Comparison of ENCODE assay signal across 15 mouse cellular contexts in the genomic region with DNA sequence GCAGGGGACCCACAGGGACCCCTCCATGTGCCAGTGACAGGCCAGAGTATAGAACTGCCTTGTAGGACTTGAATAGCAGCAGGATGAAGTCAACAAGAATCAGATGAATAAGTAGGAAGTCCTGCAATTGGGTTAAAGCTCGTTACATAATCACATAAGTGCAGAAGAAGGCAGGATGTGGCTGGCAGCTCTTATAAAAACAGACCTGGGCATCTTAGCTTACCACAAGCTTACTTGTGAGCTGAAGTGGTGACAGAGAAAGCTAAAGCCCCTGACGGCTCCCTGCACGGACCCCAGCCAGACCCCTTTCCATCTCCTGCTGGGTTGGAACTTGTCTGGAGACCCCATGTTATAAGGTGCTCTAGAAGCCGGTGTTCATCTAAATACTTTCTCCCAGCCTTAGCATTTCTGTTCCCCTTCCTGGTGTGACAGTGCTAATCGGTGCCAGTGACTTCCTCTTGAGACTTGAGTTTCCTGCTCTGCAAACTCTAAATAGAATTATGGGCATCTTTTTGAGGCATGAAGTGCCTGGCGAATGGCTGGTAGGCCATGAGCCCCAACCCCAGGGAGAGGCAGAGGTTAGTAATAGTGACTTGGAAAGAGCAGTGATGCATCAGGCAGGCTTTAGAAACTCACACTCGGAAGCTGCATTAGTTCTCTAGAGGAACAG. TPM values are rescaled to one million over a fixed set of nuclear protein-coding genes. Genes with fewer than 3 reads are reported as not detected.
A peak's percentile ranks its signal among the peaks of the same experiment; 100 is the strongest.
DNase-seq lines count a peak whose midpoint lies in the region; ATAC-seq and TF ChIP-seq lines count a peak whose summit lies in the region.
"Had no signal": no experiment of that assay in that cellular context is flagged by ENCODE, and none has a peak within 500 bp of the region (broad histone marks: within the 10 kb centered on the region; RNA-seq: fewer than 3 reads in every experiment).

No protein-coding gene starts in this region.

- peak; percentile 30 for DNase-seq in liver, embryonic 11.5 days (ENCODE audit: low spot score)
- no peak for DNase-seq in liver
- DNase-seq in CD8-positive naive resting alpha-beta T cell, adult 2 months (ENCODE audit: low read depth in 2 of 2, low spot score in 2 of 2), result peak; percentile 21 to 37
- no peak for DNase-seq in forebrain, embryonic 11.5 days (ENCODE audit: low spot score)
- DNase-seq in cerebellum, adult 2 months, result no peak
- DNase-seq in hindbrain, postnatal 0 days (ENCODE audit: low spot score), result no peak
- DNase-seq: adrenal gland, adult 8-10 months; cerebellum, adult 9-11 months; kidney, adult 8-10 months; right cerebral cortex, postnatal 25 days had no signal

- no peak overlapping the region for H3K9ac ChIP-seq in liver, embryonic 11.5 days (ENCODE audit: low read depth, low read length)
- no peak overlapping the region for H3K9ac ChIP-seq in forebrain, embryonic 11.5 days (ENCODE audit: low read length)
- no peak overlapping the region for H3K9ac ChIP-seq in hindbrain, postnatal 0 days (replicated peaks; ENCODE audit: low read length)
- H3K9ac ChIP-seq: lung, embryonic 15.5 days; neural tube, embryonic 13.5 days had no signal

- peaks cover 52% of the 10 kb centered on the region for H3K4me1 ChIP-seq in liver, embryonic 11.5 days (replicated peaks; ENCODE audit: control insufficient read depth, insufficient read depth, low read length)
- H3K4me1 ChIP-seq in forebrain, embryonic 11.5 days (replicated peaks; ENCODE audit: control insufficient read depth, insufficient read depth, low read length), result no peaks in the 10 kb centered on the region; the same call in 1 of the 2 replicates
- H3K4me1 ChIP-seq in cerebellum, adult 2 months (ENCODE audit: control insufficient read depth, insufficient read depth, low read length), result peaks cover 4% of the 10 kb centered on the region
- H3K4me1 ChIP-seq in hindbrain, postnatal 0 days (ENCODE audit: insufficient read depth, low read length), result peaks cover 8% of the 10 kb centered on the region; the same call in 1 of the 2 replicates

- no peak for TF ChIP-seq POLR2A in cerebellum, adult 2 months (IDR thresholded peaks at IDR 0.05; ENCODE audit: borderline replicate concordance, insufficient read depth, low read length)

- peaks cover 2% of the 10 kb centered on the region; the same call in 1 of the 2 replicates for H3K36me3 ChIP-seq in liver, embryonic 11.5 days (ENCODE audit: control insufficient read depth, insufficient read depth, low read length)
- no peaks in the 10 kb centered on the region for H3K36me3 ChIP-seq in forebrain, embryonic 11.5 days (ENCODE audit: control insufficient read depth, insufficient read depth, low read length)
- no peaks in the 10 kb centered on the region for H3K36me3 ChIP-seq in hindbrain, postnatal 0 days (ENCODE audit: insufficient read depth, low read length)

- no peak for ATAC-seq in liver, embryonic 11.5 days (replicated peaks; ENCODE audit: low FRiP score)
- ATAC-seq in granulocyte monocyte progenitor cell, adult 5-6 weeks (replicated peaks; ENCODE audit: poor library complexity, severe bottlenecking), result peak; percentile 72
- peak; percentile 56 for ATAC-seq in monocyte, adult 5-6 weeks (replicated peaks; ENCODE audit: insufficient number of reproducible peaks, low FRiP score, low TSS enrichment, poor library complexity, severe bottlenecking)
- ATAC-seq in forebrain, embryonic 11.5 days (replicated peaks; ENCODE audit: low FRiP score), result no peak
- no peak for ATAC-seq in hindbrain, postnatal 0 days

- no peaks in the 10 kb centered on the region for H3K27me3 ChIP-seq in liver, embryonic 11.5 days (replicated peaks; ENCODE audit: control insufficient read depth, insufficient read depth, low read length)
- H3K27me3 ChIP-seq in forebrain, embryonic 11.5 days (ENCODE audit: control insufficient read depth, insufficient read depth, low read length), result no peaks in the 10 kb centered on the region
- no peaks in the 10 kb centered on the region for H3K27me3 ChIP-seq in cerebellum, adult 2 months (ENCODE audit: control insufficient read depth, insufficient read depth, low read length)
- H3K27me3 ChIP-seq in hindbrain, postnatal 0 days (ENCODE audit: insufficient read depth, low read length), result no peaks in the 10 kb centered on the region
- H3K27me3 ChIP-seq: lung, embryonic 15.5 days; neural tube, embryonic 13.5 days had no signal

- TF ChIP-seq CTCF in cerebellum, adult 2 months (IDR thresholded peaks at IDR 0.05; ENCODE audit: borderline replicate concordance, insufficient read depth, low read depth, low read length), result no peak
- TF ChIP-seq CTCF in hindbrain, postnatal 0 days (IDR thresholded peaks at IDR 0.05; ENCODE audit: low read depth), result no peak

- H3K9me3 ChIP-seq in liver, embryonic 11.5 days (ENCODE audit: control insufficient read depth, low read length), result no peaks in the 10 kb centered on the region
- no peaks in the 10 kb centered on the region for H3K9me3 ChIP-seq in forebrain, embryonic 11.5 days (ENCODE audit: control insufficient read depth, low read length)
- no peaks in the 10 kb centered on the region for H3K9me3 ChIP-seq in hindbrain, postnatal 0 days (ENCODE audit: low read length)
- H3K9me3 ChIP-seq: lung, embryonic 15.5 days; neural tube, embryonic 13.5 days had no signal

- WGBS in liver, embryonic 11.5 days, result 56% methylated on average over 7 of the region's 7 CpGs
- 82% methylated on average over 7 of the region's 7 CpGs for WGBS in forebrain, embryonic 11.5 days
- 82% methylated on average over 7 of the region's 7 CpGs for WGBS in cerebellum, adult 2 months
- 81% methylated on average over 7 of the region's 7 CpGs for WGBS in hindbrain, postnatal 0 days

- H3K4me2 ChIP-seq in liver, embryonic 11.5 days, result peak overlapping the region; percentile 33; the same call in 1 of the 2 replicates
- H3K4me2 ChIP-seq in forebrain, embryonic 11.5 days (ENCODE audit: low read depth, low read length, severe bottlenecking), result no peak overlapping the region
- H3K4me2 ChIP-seq in hindbrain, postnatal 0 days (ENCODE audit: low read depth, low read length), result no peak overlapping the region
- H3K4me2 ChIP-seq: heart, embryonic 11.5 days; lung, embryonic 15.5 days; neural tube, embryonic 13.5 days had no signal

- no peak overlapping the region for H3K4me3 ChIP-seq in liver, embryonic 11.5 days (ENCODE audit: low read depth, low read length)
- no peak overlapping the region for H3K4me3 ChIP-seq in forebrain, embryonic 11.5 days (ENCODE audit: low read depth, low read length)
- no peak overlapping the region for H3K4me3 ChIP-seq in cerebellum, adult 2 months (replicated peaks; ENCODE audit: insufficient read depth, low read depth, low read length)
- no peak overlapping the region for H3K4me3 ChIP-seq in hindbrain, postnatal 0 days (ENCODE audit: low read length)
- H3K4me3 ChIP-seq: lung, embryonic 15.5 days; neural tube, embryonic 13.5 days had no signal

- 0 out of 2 replicates have a peak overlapping the region, but pooled peaks have one; percentile 11 for H3K27ac ChIP-seq in liver, embryonic 11.5 days (ENCODE audit: low read depth, low read length)
- no peak overlapping the region for H3K27ac ChIP-seq in forebrain, embryonic 11.5 days (ENCODE audit: low read depth, low read length)
- no peak overlapping the region for H3K27ac ChIP-seq in cerebellum, adult 2 months (ENCODE audit: insufficient read depth, low read length)
- no peak overlapping the region for H3K27ac ChIP-seq in hindbrain, postnatal 0 days
- H3K27ac ChIP-seq: lung, embryonic 15.5 days; neural tube, embryonic 13.5 days had no signal

RNA-seq across cellular contexts. Expression of a gene that starts 6.8 kb away (rescaled TPM):
- 46.8 and 50.6 TPM in 2 replicates for polyA plus RNA-seq in liver, embryonic 11.5 days (2014; fragmentation: Nextera tagmentation; extraction: Ambion mirVana)
- total RNA-seq in granulocyte monocyte progenitor cell, adult 5-6 weeks (2014; fragmentation: Nextera tagmentation), result 38.1 and 45.1 TPM in 2 replicates
- total RNA-seq in granulocyte monocyte progenitor cell, adult 5-6 weeks (2017), result 80.7 and 88.2 TPM in 2 replicates
- 92.2 to 123 TPM (median 110 TPM) in 3 replicates for total RNA-seq in monocyte, adult 5-6 weeks (2017)
- 19.1 and 20.7 TPM in 2 replicates for polyA plus RNA-seq in forebrain, embryonic 11.5 days (2014; fragmentation: Nextera tagmentation; extraction: Ambion mirVana)
- 10.5 and 11.0 TPM in 2 replicates for polyA plus RNA-seq in cerebellum, adult 2 months (2012; rRNA removed)
- 18.1 and 22.3 TPM in 2 replicates for total RNA-seq in hindbrain, postnatal 0 days (2014; rRNA removed)
- polyA plus RNA-seq in hindbrain, postnatal 0 days (2015; fragmentation: Nextera tagmentation; extraction: Ambion mirVana), result 34.9 and 35.9 TPM in 2 replicates

Comparison
In these comparisons a context has a peak if more than half of its experiments do, and no peak if none do; other contexts are left out.
1. DNase-seq: peak in liver, embryonic 11.5 days (single experiment) and CD8-positive naive resting alpha-beta T cell, adult 2 months (2 of 2); none in liver (single experiment), forebrain, embryonic 11.5 days (single experiment), cerebellum, adult 2 months (0 of 2) and hindbrain, postnatal 0 days (single experiment).
2. ATAC-seq: peak in granulocyte monocyte progenitor cell, adult 5-6 weeks (single experiment) and monocyte, adult 5-6 weeks (single experiment); none in liver, embryonic 11.5 days (single experiment), forebrain, embryonic 11.5 days (single experiment) and hindbrain, postnatal 0 days (single experiment).